Mouse (Mus musculus) cortical plate, adult 2 months (tissue): ENCODE measurements at regions not wholly inside any gene's neighbourhood (a gene's known extent, or its start where the extent isn't known, plus 50 kb on each side); places are given as distances from the start of the nearest gene placed in this dataset.

ENCODE experiments used
- CTCF ChIP-seq: fragments of 200-500 bp; IDR thresholded peaks from 2 replicates; pipeline ENCODE4 v1.5.1; 2011; ENCODE audit warnings: mild to moderate bottlenecking, control low read depth, low read length; ENCODE audit not compliant: insufficient read depth; ENCODE audit errors: extremely low read depth
- POLR2A ChIP-seq: fragments of 200-500 bp; IDR thresholded peaks from 2 replicates; pipeline ENCODE4 v1.6.1; 2011; ENCODE audit warnings: mild to moderate bottlenecking, low read length, control low read depth; ENCODE audit not compliant: insufficient read depth; ENCODE audit errors: extremely low read depth

DNA sequence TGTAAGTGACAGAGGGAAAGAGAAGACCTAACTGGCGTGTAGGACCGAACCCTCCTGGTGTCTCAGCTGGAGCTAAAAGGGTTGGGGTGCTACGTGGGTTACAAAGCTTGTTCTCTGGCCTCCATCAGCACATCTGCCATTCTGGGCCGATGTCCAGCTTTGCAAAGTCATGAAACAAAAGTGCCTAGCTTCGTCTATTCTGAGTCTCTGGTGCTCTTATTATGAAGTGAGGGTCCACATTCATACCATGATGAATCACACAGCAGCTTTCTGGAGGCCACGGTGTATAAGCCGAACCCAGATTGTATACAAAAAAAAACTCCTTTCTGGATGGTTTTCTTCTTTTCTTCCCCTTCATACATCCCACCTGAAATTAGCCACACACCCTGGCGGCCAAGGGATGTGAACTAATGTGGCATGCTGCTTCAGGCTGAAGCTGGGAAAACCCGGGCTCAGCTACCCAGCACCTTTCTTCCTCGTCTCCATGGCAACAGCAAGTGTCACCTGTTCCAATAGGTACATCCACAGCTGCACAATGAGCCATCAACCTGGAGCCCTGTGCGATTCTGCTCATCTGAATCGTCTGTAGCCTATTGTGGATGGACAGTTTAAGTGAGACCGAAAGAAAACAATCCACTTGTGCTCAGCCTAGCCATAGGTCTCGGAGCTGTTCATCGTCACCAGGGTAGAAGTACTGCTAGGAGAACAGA lies 89.5 kb upstream of the Cbln4 start:
- TF ChIP-seq POLR2A = no peak
- TF ChIP-seq CTCF = no peak
